Mouse (Mus musculus): ENCODE data around the gene Id1.

Id1 gene

DNA sequence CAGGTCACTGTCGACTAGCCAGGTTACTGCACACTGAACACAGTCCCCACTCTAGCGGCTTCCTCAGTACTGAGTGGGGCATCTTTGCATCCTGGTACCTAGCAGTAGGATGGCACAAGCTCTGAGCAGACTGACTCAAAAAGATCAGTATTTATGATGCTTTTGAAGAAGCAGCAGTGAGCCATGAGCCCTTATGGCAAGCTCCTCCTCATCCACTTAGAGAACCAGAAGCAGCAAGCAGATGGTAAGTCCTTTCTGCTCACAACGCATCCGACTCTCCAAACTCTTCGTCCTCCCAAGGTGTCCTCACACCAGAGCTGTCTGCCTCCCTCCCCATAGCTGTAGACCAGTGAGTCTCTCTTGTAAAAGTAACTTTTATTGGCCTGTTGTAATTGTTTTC lies 47.2 kb downstream of the Id1 start:
- DNase-seq (ENCODE audit: low spot score): no peak

DNA sequence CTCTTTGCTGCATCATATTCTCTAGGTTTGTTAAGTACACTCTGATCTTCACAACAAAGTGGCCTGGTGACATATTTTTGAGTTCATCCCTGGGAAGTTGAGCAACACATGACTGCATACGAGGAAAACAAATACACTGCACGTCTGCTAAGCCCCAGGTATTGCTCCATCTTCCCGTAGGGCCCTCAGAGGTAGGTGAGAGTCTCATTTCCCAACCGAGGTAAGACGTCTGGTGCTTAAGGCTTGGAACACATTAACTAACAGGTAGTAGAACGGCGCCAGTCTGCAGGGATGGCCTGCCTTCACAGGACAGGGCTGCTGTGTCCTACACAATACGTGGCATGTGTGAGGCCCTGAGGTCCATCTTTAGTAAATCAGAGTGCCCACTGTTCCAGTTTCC lies 48.6 kb downstream of the Id1 start:
- DNase-seq (ENCODE audit: low spot score): no peak

GRCm38 (mm10) chr2:152785446-152786350 lies 49.6 kb downstream of the Id1 start:
- DNase-seq (ENCODE audit: low spot score): no peak
